Mouse (Mus musculus) thymus, postnatal 10 days (tissue): ENCODE data around the gene Adgrd1.
"Not testable (repeated sequence)": the region's sequence is repeated elsewhere in the genome, so short reads cannot be mapped to it uniquely, and the experiment has no call there.

Source experiments
- DNase-seq, 2 experiments: peaks; one replicate each; pipeline ENCODE4 v3.0.0; 2021; ENCODE audit warnings: low spot score in 2 of 2

Adgrd1 gene

DNA sequence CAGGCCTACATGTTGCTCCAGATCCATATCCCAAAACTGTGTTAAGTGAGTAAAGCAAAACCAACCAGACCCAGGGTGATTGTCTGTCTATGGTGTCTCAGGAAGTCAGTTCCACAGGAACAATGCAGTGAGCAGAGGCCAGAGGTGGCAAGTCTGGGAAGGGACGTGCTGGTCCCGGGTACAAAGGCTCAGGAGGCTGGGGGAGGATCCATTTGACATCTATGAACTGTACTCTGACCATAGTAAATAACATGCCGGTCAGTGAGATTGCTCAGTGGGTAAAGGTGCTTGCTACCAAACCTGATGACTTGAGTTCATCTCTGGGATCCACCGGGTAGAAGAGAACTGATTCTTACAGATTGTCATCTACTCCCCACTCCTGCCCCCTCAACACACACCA, 3.4 kb upstream of the Adgrd1 start:
- DNase-seq = no peak

- no peak for DNase-seq
Observed at GRCm38 (mm10) chr5:129094236-129094635, 2.3 kb upstream of the Adgrd1 start.

DNA sequence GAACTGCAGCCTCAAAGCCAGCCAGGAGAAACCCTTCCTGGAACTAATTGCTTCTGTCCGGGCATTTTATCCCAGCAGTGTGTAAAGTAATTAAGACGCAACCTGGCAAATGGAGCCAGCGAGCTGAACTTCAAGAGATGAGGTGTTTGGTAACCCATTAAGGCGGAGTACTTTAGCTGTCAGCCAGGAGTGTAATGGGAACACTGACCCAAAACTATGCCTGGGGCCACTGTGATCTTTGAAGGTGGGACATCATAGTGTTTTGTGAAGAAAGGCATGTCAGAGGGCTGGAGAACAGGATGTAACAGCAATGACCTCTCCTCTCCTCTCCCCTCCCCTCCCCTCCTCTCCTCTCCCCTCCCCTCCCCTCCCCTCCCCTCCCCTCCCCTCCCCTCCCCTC, 7.5 kb downstream of the Adgrd1 start:
- no peak for DNase-seq

DNA sequence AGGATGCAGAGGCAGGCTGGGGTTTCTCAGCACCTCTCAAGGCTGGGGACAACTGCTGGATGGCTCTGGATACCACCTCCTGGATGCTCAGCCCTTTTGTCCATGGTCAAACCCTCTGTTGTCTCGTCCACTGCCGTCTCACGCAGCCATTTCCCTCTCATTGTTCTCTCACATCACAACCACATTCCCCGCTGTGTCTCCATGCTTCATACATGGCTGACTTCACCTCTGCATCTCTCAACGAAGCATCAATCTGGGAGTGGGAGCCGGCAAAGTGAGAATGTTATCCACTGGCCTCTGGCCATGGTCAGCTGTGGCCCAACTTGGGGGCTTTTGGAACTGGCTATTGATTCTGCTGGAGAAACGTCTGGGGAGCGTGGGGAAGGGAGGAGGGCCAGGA, 15.2 kb downstream of the Adgrd1 start:
- no peak for DNase-seq

DNA sequence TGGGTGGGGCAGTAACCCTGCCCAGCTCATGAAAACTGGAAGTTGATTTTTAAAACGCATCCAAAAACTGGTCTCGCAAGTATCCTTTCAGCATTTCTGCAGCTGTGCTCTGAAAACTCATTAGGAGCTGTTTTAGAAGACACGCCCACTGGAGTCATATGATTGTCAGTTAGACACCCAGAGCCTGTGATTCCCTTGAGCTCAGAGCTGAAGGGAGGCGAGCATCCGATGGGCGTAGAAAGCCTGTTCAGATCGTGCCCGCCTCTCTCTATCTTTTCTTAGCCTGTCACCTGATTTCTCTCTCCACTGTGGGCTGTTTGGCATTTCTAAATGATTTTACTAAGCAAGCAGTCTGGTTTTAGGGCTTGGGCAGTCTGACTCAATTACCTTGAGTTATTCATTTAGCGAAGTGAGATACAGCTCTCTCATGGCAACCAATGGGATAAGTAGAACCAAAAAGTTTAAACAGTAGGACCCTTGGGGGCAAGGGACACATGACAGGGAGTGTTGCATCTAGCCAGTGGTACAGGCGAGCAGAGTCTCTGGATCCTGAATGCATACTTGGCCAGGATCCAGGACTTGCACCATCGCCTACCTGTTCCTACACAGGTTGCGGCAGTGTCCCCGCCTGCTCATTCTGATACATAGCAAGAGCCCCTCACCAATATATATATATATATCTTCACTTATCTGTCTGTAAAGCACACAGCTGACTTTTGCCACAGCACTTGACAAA, 17.4 kb downstream of the Adgrd1 start:
- no peak for DNase-seq

GRCm38 (mm10) chr5:129116299-129116698, 19.7 kb downstream of the Adgrd1 start:
- no peak for DNase-seq

GRCm38 (mm10) chr5:129117593-129118113, 21.1 kb downstream of the Adgrd1 start:
- DNase-seq = no peak

GRCm38 (mm10) chr5:129118523-129118922, 22.0 kb downstream of the Adgrd1 start:
- no peak for DNase-seq

GRCm38 (mm10) chr5:129119146-129119545, 22.6 kb downstream of the Adgrd1 start:
- no peak for DNase-seq

- no peak for DNase-seq
Observed at GRCm38 (mm10) chr5:129121654-129122285, 25.2 kb downstream of the Adgrd1 start.

- DNase-seq = no peak
Observed at GRCm38 (mm10) chr5:129122491-129122890, 25.9 kb downstream of the Adgrd1 start.

DNA sequence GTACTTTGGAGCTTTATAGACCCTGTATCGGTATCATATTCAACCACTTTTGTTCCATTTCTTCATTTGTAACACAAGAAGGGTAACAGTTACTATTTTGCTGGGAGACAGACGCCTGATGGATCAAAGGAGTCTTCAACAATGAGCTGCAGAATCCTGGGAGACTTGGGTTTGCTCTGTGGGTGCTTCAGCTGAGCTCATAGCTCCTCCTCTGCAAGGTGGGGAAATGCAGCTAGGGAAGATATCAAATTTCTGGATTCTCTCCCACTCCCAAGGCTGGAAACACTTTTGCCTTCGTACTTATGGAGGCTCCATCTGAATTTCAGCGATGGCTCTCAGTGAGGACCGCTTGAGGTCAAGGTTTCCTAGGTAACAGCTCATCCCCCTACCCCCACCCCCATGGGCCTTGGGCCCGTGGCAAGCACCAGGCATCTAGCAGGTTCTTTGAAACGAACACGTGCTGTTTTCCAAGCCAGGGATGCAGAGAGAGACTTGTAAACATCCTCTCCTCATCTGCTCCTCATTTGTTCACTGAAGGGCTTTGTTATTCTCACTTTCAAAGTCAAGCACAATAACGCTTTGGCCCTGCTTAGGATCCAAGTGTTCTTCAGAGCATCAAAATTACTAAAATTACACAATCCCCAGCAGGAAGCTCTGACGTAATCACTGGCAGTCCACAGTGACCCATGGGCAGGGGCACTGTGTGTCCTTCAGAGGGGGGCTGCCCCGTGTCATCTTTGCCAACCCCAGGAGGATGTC, 27.7 kb downstream of the Adgrd1 start:
- DNase-seq = no peak

DNA sequence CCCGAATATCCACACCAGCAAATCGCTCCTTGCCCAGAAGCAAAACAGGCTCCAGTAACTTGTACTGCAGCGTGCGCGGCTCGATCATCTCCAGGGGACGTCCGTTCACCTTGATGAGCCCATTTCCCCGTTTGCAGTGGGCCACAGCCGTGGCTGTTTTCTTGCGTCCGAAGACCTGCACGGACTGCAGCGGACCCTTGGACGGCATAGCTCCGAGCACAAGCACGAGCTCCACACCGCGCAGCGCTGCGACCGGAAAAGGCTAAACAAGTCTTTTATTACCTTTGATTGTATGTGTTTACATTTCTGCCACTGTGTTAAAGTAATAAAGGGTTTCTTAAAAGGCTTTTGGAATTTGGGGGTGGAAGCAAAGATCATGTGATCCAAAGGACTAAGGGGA, 31.8 kb downstream of the Adgrd1 start:
- DNase-seq = not testable (repeated sequence)

GRCm38 (mm10) chr5:129130301-129130700, 33.8 kb downstream of the Adgrd1 start:
- DNase-seq = no peak

DNA sequence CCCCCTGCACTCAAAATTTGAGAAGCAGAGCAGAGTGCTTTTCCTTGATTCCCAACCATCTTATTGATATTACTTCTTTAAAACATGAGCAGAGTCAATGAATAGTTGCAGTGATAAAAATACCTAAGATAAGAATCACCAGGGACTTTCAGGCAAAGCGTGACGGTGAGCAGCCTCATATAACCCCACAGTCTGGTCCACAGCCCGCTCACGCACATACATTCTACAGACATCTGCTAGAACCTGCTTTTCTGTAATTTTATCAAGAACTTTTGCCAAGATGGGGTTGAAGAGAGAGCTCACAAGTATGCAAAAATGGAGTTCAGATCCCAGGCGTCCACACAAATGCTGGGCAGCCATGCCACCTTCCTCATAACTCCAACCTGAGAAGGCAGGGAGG, 40.9 kb downstream of the Adgrd1 start:
- DNase-seq = no peak

GRCm38 (mm10) chr5:129138576-129138975, 42.0 kb downstream of the Adgrd1 start:
- no peak for DNase-seq

DNA sequence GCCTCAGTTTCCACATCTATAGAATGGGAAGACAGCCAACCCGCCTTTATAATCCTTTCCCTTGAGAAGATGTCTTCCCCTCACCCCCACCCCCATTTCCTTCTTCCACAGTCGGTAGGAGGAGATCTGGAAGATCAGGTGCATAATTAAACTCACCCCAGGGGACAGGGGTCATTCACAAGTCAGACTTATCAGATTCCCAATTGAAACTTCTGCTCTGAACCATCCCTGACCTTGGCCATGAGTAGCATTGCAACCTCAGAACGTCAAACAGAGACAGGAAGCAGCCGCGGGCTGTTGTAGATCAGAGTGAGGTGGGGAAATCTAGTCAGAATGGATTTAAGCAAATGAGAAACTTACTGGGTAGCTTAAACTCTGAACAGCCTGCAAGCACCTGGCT, 46.3 kb downstream of the Adgrd1 start:
- DNase-seq = no peak

GRCm38 (mm10) chr5:129145307-129145935, 48.9 kb downstream of the Adgrd1 start:
- DNase-seq = no peak

DNA sequence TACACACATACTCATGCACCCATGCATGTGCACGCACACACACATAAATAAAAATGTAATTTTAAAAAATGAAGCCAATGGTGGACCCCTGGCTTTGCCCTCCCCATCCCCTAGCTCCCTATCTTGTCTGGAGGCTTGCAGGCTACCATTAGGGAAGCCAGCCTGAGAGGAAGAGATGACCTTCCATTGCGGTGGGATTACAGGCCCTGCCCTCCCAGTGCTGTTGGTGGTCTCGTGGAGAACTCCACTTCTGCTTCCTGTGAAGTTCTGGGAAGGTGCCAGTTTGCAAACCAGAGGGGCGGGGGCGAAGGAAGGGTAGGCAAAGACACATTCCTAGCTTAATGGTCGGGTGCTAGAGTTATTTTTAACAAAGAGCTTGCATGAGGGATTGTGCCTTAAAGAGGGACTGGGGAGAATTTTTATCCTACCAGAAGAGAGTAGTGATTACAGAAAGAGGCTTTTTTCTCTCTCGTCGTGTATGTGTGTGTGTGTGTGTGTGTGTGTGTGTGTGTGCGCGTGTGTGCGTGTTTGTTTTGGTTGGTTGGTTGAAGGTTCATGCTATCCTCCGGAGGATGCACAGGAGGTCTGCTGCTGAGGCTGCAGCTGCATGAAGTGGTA, 50.5 kb downstream of the Adgrd1 start:
- DNase-seq = no peak

GRCm38 (mm10) chr5:129148485-129148884, 51.9 kb downstream of the Adgrd1 start:
- no peak for DNase-seq

- DNase-seq = no peak
Observed at GRCm38 (mm10) chr5:129155023-129155901, 58.7 kb downstream of the Adgrd1 start.
